Mouse (Mus musculus) liver (tissue): ENCODE data around the gene Gm17334.

Source experiments
- DNase-seq: peaks from one replicate; pipeline ENCODE4 v3.0.0-alpha.2; 2020; ENCODE audit warnings: mixed read lengths

The Gm17334 gene

DNA sequence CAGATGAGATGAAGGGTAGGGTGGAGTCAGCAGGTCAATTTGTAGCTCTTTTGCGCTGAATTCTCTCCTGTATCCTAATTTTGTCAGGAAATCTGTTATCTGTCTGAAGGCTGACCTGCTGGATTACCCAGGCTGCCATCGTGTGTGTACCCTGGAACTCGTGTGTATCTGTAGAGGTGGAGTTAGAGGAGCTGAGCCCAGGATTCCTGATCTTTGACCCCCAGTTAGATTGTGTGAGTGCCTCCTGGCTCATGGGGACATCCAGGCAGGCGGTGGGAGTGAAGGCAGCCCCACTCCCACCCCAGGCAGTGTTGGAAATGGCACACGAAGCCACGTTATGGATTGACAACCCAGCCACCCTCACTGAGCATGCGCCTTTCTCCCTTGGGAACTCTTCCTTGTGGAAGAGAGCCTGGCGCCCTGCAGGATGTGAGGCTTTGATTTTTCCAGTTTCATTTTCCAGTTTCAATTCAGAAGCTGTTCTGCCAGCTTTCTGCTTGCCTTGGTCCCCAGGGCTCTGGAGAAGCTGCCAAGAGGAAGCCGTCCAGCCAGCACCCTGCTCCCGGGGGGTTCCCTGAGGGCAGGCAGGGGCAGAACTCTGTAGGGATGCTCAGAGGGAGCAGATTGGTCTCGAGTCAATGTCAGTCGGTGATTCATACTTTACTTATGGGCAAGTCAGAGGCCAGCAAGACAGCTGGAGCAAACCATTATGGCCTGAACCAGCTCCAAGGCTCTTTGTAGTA, 23.6 kb upstream of the Gm17334 start:
- DNase-seq: no peak

DNA sequence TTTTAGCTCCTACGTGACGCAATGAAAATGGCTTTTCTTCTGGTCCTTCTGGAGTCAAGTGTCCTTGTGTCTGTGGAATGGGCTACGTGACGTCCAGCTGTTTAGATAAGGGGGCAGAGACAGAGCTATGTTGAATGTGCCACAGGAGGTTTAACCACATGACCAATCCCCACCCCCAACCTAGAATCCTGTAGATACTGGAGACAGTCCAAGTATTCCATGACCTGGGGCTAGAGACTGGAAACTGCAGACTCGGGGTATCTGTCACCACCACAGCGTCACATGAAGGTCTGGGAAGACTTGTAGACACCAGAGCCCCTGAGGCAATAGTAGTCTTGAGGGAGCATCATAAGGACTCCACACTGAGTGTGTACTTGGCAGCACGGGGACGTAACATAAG, 22.8 kb upstream of the Gm17334 start:
- DNase-seq: no peak

DNA sequence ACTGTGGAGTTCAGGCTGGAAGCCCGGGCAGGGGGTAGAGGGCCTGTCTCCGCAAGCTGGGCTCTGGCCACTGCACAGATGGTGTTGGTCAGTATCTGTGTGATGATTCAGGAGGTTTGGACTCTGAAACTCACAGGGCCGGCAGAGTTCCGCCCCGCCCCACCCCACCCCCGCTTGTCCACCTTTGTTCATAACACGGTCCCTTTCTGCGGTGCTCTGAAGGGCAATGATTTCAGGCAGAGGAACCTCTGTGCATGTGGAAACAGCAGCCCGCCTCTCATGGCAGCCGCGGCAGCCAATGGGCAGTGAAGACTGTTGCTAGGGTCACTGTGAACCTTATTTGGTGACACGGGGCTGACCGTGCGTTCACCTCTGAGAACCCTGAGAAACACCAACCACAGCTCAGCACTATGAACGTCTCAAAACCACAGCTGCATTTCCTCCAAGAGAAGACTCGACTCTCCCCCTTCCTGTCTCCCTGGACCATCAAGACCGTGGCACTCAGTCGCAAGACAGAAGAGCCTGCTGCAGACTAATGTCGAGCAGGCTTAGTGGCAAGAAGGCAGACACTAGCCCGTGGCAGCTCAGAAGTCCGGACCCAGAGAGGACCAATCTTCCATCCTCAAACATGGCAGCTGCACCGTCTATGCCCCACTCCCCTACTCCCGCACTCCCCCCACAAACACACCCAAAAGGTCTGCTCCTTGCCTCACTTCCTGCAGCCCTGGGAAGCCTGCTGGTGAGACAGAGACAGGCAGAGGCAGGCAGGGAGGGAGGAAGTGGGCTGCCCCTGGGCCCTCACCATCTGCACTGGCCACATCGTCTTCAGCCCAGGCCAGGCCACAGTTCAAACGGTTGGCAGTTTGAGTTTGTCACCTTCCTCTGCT, 21.9 kb upstream of the Gm17334 start:
- DNase-seq: peak; percentile 66

DNA sequence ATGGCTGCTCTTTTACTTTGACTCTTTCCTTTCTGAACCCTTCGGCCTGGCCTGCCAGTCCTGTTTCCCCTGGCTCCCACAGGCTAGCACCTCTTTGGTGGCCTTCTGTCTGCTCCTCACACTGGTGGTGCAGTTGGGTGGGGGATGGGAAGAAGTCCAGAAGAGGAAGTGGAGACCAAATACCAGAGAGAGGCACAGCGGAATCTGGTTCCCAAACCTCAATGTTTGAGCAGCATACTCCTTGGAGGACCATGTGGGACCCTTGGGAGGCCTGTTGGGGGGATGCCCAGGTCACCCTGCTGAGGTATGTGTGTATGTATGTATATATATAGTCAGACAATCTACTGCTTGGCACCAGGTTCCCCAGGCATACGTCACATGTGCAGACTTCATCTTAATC, 21.0 kb upstream of the Gm17334 start:
- peak; percentile 33 for DNase-seq

DNA sequence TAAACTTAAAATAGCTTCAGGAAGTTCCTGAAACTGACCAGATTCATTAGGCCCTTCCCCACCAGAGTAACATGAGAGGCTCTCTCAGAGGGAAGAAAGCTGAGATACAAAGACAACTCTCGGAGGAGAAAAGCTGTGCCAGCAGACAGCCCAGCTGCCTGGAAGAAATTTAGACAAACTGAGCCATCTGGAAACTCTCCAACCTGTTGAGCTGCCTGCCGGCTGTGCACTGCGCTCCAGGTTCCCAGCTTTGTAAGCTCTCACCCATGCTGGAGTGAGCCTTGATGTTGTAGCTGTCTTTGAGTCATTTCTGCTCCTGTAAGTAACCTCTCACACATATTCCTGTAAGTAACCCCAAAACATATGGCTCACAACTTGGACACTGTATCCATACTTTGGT, 20.0 kb upstream of the Gm17334 start:
- no peak for DNase-seq

DNA sequence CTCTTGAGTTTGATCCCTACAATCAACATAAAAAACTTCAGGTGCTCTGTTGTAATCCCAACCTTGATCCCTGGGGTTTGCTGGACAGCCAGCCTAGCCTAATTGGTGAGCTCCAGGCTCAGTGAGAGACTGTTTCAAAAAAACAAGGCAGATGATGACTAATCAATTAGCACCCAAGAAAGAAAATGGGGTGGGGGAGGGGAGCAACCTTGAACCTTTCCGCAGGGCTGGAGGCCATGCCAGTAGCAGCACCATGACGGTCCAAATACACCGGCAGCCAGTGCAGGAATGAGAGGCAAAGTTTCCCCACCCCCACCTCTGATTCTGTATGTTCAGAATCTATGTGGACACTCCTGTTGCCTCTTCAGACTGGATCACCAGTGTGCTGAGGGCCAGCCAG, 16.3 kb upstream of the Gm17334 start:
- no peak for DNase-seq

DNA sequence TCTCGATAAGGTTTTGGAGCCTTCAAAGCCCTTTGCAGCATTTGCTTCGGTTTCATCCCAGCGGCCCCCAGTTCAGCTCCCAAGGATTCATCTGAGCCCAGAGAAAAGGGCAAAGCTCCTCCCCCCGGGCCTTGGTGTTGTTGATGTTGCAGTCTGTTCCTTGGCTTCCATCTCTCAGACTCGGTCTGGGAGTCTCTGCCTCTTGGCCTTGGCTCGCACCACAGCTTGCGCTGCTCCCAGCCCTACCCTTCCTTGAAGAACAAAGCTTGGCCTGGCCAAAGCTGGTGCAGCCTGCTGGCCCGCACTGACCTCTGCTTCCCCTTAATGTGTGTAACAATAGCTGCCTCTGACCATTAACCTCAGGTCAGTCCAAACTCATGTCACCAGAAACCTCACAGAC, 15.2 kb upstream of the Gm17334 start:
- DNase-seq: no peak

DNA sequence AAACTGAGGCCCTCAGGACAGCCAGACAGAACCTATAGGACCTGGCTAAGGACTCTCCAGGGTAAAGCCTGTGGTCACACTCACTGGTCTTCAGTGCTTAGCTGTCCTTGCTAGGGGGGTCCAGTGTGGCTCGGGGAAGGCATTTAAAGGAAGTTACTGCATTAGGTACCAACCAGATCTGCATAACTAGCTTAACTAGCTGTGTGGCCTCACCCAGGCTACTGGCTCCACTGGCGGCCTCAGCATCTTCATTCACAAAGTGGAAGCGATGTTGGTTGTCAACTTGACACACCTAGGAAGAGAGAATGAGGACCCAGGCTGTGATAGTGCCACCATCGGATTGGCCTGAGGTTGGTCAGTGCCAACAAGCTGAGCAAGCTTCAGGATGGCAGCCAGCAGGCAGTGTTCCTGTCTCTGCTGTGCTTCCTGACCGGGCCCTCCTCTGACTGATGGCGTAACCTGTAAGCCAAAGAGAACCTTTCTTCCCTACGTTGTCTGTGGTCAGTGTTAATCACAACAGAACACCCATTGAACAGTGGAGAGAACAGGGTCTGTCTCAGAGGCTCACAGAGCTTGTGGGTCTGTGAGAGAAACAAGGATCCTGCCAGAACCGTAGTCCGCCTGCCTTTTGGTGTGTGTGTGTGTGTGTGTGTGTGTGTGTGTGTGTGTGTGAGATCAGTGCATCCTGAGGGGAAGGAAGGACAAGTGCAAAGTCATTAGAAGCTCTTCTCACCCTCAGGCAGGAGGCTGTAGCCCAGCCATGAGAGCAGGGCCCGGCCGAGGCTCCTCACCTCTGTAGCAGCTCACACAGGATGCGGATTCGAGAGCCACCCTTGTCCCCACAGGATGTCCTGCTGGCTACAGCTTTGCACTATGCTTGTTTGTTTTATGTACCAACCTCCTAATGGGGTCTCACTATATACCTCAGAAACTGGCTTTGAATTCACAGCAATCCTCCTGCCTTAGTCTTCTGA, 13.4 kb upstream of the Gm17334 start:
- no peak for DNase-seq

DNA sequence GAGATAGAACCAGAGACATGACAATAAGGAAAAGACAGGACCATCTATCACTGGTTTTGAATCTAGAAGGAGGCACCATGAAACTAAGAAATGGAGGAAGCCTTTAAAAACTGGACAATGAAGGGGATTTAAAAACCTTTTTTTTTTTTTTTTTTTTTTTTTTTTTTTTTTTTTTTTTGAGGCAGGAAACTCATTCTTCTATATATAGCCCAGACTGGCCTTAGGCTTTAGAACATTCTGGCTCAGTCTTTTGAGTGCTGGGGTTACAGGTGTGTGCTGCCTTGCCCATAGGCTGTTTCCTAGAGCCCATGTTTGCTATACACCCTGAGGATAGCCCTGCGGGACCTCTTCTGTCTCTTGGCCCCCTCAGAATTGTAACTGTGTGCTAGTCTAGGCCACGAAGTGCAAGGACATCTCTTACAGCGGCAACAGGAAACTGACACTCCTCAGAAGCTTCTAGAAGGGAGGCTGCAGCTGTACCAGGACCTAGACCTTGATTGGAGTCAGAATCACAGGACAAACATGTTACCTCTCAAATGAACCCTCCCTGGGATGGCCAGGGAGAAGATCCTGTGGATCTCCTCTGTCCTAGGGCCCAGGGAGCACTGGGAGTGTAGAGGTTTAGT, 12.4 kb upstream of the Gm17334 start:
- no peak for DNase-seq

DNA sequence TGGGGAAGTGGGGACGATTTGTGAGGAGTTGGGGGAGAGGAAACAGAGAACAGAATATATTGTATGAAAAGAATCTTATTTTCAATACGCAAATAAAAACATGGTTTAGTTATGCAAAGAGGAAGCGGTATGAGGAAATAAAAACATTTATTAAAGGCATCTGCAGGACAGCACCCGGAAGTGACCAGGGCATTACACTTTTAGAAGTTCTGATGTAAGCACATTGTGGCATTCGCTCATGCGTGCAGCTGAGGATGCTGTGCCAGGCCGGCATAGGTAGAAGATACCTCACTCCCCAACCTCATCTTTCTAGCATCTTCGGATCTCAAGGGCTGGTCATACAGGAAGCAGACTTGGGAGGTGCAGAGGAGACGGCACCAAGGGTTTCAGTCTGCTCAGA, 10.3 kb upstream of the Gm17334 start:
- DNase-seq: no peak

DNA sequence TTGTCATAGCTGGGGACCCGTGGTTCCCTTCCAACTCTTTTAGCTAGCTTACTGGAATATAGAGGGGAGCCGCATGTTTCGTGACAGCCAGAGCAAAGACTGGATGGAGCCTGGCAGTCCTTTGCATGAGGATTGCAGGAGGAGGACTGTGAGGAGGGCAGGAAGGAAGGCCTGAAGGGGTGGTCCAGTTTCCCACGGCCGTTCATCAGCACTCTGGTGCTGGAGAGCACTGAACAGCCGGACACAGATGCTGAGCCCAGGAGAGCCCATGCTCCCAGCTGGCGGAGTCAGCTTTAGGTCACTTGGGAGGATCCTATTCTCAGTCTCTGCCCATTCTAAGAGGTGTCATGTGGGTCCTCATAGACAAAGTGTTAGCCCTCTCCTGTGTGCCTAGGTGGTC, 9.0 kb upstream of the Gm17334 start:
- no peak for DNase-seq

DNA sequence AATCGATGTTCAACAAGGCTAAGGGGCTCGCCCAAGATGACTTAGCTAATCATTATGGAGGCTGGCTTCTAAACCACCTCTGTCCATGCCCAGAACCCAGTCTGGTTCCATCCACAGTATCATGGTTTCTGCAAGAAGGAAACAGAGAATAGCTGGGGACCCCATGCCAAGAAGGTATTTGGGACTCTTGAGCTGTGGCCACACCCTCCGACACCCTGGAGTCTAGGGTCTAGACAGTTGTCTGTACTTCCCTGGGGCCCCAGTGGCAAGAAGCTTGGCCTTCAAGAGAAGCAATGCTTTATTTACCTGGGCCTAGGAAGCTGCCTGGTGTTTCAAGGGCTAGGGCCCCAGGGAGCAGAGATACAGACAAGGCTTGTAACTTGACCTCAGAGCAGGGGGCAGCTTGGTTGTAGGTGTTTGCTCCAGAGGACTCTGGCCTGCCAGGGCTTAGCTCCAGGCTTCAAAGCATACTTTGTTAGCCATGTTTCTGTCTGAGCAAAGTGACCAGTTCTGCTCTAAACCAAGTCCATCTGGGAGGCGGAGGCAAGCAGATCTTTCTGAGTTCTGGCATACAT, 8.3 kb upstream of the Gm17334 start:
- no peak for DNase-seq

DNA sequence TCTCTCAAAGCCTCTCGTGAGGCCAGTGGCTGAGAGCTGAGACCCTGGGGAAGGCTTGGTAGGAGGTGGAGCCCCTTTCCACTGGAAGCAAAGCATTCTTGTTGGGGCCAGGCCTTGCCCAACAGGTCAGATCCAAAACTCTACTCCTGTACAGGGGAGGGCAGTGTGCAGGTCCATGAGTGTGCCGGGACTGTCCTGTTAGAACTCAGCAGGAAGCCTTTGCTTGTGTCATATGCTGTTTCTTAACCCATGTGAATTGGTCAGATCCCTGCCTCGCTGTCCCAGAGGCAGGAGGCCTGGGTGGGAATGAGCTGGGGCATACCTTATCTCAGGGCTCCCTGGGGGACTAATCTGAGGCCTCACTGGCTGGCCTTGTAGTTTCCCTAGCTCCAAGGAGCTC, 7.3 kb upstream of the Gm17334 start:
- no peak for DNase-seq

DNA sequence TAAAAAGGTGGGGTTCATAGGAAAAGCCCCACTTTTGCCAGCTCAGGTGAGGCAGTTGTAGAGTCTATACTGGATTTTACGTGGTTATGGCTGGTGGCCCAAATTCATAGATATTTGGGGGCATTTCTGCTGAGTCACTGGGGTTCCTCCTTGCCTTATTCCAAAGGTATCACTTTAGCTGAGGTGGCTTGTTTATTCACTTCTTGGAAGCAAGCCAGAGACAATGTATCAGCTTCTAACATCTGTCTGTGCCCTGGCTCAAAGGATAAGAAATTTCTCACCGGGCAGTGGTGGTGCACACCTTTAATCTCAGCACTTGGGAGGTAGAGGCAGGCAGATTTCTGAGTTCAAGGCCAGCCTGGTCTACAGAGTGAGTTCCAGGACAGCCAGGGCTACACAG, 6.8 kb upstream of the Gm17334 start:
- no peak for DNase-seq

DNA sequence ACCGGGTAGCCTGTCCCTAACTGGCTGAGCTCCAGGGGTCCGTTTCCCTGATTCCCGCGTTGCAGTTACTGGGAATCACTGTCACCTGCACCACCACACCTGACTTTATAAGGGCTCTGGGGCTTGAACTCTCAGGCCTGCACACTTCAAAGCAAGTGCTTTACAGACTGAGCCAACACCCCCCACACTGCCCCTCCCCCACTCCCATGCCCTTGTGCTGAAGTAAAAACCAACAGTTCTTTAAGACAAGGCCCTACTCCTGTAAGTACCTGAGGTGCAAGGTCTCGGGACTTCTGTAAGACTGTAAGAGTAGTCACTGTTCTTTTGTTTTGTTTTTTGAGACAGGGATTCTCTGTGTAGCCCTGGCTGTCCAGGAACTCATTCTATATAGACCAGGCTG, 5.5 kb upstream of the Gm17334 start:
- DNase-seq: no peak

DNA sequence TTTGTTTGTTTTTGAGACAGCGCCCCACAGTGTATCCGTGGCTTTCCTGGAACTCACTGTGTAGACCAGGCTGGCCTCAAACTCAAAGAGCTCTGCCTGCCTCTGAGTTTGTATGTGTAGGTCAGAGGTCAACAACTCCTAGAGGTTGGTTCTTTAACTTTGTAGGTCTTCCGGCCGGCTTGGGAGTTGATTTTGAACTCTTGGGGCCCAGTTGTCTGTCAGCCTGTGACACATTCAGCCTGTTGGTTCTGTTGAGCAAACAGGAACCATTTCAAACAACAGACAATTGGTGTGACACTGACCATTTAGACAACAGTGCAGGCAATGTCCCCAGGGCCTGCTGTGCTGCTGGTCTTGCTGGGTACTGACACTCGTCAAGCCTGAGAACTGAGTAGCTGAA, 4.7 kb upstream of the Gm17334 start:
- DNase-seq: no peak

DNA sequence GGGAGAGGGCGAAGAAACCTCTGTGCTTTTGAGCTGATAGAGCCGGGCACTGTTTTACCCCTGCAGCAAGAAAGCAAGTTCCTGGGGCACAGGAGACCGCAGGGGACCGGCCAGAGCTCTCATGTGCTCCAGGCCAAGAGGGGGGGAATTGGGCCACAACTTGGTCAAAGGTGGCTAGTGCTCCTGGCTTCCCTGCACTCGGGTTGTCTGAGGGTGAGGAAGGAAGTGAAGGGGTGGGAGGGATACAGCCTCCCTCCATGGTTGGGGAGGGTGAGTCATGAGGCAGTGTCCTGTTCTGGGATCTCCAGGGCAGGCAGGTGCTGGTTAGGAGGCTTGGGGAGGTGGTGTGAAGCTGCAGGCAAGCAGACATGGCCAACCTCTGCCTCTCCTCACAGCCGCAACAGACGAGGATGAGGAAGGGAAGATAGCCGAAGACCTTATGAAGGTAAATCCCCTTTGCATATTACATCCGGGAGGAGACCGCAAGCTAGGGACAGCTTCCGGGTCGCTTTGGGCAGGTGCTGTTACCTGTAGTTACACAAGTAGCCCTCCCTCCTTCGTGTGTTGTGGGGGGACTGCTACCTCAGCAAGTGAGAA, 1.8 kb upstream of the Gm17334 start:
- DNase-seq: no peak

DNA sequence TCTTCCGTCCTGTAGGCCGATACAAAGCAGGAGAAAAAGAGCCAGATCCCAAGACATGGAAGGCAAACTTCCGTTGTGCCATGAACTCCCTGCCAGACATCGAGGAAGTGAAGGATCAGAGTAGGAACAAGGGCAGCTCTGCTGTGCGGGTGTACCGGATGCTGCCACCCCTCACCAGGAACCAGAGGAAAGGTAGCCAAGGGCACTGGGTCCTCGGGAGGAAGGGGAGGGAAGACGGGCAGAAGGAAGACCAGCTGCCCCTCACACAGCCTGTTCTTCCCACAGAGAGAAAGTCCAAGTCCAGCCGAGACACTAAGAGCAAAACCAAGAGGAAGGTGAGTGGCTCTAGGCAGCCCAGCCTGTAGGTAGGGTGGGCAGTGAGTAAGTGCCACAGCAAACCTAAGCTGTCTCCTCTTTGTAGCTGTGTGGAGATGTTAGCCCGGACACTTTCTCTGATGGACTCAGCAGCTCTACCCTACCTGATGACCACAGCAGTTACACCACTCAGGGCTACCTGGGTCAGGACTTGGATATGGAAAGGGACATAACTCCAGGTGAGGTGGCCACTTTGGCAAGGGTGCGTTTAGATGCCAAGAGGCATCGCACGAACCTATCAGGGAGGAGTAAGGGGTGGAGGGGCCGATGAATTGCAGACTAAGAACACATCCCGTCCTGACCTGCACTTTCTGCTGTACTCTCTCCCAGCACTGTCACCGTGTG, 814 bp upstream of the Gm17334 start:
- DNase-seq: no peak

DNA sequence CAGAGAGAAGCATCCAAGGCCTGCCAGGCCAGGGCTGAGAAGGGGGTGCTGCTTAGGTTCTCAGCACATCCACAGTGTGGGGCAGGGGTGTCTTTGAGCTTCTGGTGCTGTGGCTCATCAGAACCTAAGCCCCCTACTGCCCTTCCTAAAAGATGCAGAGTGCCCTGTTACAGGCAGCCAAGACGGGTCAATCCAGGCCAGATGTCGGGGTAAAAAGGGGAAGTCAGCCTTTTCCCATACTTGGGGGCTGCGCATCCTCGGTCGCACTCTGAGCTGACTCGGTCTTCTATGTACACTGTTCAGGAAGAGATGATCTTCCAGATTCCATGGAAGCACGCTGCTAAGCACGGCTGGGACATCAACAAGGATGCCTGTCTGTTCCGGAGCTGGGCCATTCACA, 451 bp downstream of the Gm17334 start:
- DNase-seq: no peak

DNA sequence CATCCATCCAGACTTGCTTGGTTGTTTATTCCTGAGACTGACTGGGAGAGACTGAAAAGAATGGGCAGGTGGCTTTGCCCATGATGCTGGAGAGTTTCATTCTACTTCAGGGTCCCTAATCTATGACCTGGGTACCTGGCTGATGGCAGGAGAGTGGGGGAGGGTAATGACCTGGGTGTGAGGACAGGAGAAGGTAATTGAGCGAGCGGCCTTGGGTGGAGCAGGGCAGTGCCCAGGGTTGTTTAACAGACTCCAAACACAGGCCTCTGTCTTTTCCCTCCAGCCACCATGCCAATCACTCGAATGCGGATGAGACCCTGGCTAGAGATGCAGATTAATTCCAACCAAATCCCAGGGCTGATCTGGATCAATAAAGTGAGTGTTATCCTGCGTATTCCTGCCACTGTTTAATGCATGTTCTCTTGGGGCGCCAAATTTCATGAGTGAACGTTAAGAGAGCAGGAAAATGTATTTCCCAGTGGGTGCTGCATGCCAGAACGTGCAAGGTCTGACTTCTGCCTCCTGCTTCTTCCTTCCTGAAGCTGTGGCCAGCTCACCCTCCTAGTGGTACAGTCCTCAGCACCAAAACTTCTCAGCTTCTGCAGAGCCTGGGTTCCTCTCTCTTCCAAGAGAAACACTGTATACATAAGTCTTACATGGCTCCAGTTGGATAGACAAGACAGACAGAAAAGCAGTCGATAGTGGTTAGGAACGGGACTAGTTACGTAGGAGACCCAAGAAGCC, 1.8 kb downstream of the Gm17334 start:
- DNase-seq: no peak
